Mouse (Mus musculus): ENCODE data around the gene Gm49601.

The Gm49601 gene

GRCm38 (mm10) chr16:18581623-18582205, 44.5 kb downstream of the Gm49601 start:
- DNase-seq: peak; percentile 85

GRCm38 (mm10) chr16:18581050-18581622, 45.1 kb downstream of the Gm49601 start:
- DNase-seq: peak; percentile 92

GRCm38 (mm10) chr16:18580389-18580788, 45.8 kb downstream of the Gm49601 start:
- peak; percentile 82 for DNase-seq

- DNase-seq: peak; percentile 71
Observed at GRCm38 (mm10) chr16:18577599-18578160, 48.5 kb downstream of the Gm49601 start.

- peak; percentile 80 for DNase-seq
Observed at GRCm38 (mm10) chr16:18577071-18577470, 49.2 kb downstream of the Gm49601 start.

- DNase-seq: peak; percentile 92
Observed at GRCm38 (mm10) chr16:18574196-18574595, 52.0 kb downstream of the Gm49601 start.

All from heart, adult 11 months (tissue).